ENCODE assay signal across 26 mouse cellular contexts in the genomic region with DNA sequence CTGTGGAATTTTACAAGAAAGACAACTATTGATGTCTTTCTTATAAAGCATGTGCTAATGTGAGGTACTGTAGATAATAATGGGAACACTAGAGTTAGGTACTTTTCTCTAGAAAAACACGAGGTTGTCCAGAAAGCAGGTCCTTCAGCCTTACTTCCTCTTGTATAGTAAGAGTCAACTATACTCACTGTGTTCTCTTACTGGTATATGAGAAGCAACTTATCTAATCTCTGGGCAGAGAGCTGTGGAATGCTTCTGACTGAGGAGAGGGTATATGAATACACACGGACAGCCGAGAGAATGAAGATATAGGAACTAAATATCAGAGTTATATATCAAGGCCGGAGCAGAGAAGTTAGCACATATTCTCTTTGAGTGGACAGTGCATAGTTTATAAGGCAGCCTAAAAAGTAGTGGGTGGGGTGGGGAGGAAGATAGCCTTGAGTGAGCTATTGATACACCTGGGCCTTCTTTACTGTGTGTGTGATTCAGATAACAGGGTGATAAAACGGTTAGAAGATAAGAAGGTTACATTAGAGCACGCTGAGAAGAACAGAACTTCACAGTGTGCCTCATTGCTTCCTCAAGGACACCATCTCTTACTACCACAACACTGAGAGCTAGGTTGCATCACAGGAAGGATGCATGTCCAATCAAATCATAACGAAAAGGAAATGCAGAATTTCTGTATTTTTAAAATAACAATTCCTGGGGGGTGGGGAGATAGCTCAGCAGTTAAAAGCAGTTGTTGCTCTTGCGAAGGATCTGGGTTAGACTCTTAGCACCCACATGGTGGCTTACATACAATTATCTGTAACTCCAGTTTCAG. TPM values are rescaled to one million over a fixed set of nuclear protein-coding genes. Genes with fewer than 3 reads are reported as not detected.
"Had no signal": no experiment of that assay in that cellular context is flagged by ENCODE, and none has a peak within 500 bp of the region (broad histone marks: within the 10 kb centered on the region; RNA-seq: fewer than 3 reads in every experiment).

No protein-coding gene starts in this region.

- H3K4me1 ChIP-seq: kidney, embryonic 15.5 days; limb, embryonic 10.5 days; limb, embryonic 13.5 days; liver, embryonic 12.5 days; liver, embryonic 15.5 days; lung, embryonic 15.5 days; stomach, embryonic 15.5 days had no signal

- ATAC-seq: liver, embryonic 12.5 days had no signal

- H3K27me3 ChIP-seq: kidney, embryonic 15.5 days; limb, embryonic 13.5 days; liver, embryonic 12.5 days; liver, embryonic 15.5 days; lung, embryonic 15.5 days; stomach, embryonic 15.5 days had no signal

- H3K4me3 ChIP-seq: kidney, embryonic 15.5 days; layer of hippocampus, adult 2 months; limb, embryonic 10.5 days; limb, embryonic 13.5 days; liver, embryonic 12.5 days; liver, embryonic 15.5 days; lung, embryonic 15.5 days; stomach, embryonic 15.5 days had no signal

- H3K27ac ChIP-seq: kidney, embryonic 15.5 days; layer of hippocampus, adult 2 months; limb, embryonic 10.5 days; limb, embryonic 13.5 days; liver, embryonic 12.5 days; liver, embryonic 15.5 days; lung, embryonic 15.5 days; macrophage; stomach, embryonic 15.5 days had no signal

- H3K36me3 ChIP-seq: kidney, embryonic 15.5 days; limb, embryonic 10.5 days; limb, embryonic 13.5 days; liver, embryonic 12.5 days; liver, embryonic 15.5 days; lung, embryonic 15.5 days; stomach, embryonic 15.5 days had no signal

- H3K9me3 ChIP-seq: kidney, embryonic 15.5 days; limb, embryonic 10.5 days; limb, embryonic 13.5 days; liver, embryonic 12.5 days; liver, embryonic 15.5 days; lung, embryonic 15.5 days; stomach, embryonic 15.5 days had no signal

- H3K4me2 ChIP-seq: kidney, embryonic 15.5 days; limb, embryonic 13.5 days; liver, embryonic 12.5 days; liver, embryonic 15.5 days; lung, embryonic 15.5 days; midbrain, embryonic 11.5 days; stomach, embryonic 15.5 days had no signal

- DNase-seq: kidney, adult 11 months; kidney, adult 8-10 months; kidney, postnatal 10 days; layer of hippocampus, adult 9-11 months; liver; lung, adult 18-20 months; lung, postnatal 14 days; midbrain, embryonic 14.5 days; right cerebral cortex, postnatal 4 days; spleen, adult 18-20 months; thymus, postnatal 25 days had no signal

- H3K9ac ChIP-seq: kidney, embryonic 15.5 days; limb, embryonic 13.5 days; liver, embryonic 12.5 days; liver, embryonic 15.5 days; lung, embryonic 15.5 days; stomach, embryonic 15.5 days had no signal

RNA-seq across cellular contexts. Expression of a gene that starts 12.3 kb away (rescaled TPM):
- polyA plus RNA-seq: midbrain, embryonic 11.5 days; midbrain, embryonic 14.5 days had no signal

RNA-seq across cellular contexts. Expression of a gene that starts 27.8 kb away (rescaled TPM):
- polyA plus RNA-seq: kidney, embryonic 15.5 days; large intestine, adult 2 months; limb, embryonic 10.5 days; limb, embryonic 13.5 days; liver, embryonic 12.5 days; liver, embryonic 15.5 days; lung, embryonic 15.5 days; macrophage; midbrain, embryonic 11.5 days; midbrain, embryonic 14.5 days; midbrain, postnatal 0 days; neural tube, embryonic 11.5 days; neural tube, embryonic 14.5 days; stomach, embryonic 15.5 days; thymus, postnatal 0 days had no signal
